Mouse (Mus musculus) heart, postnatal 0 days (tissue): ENCODE measurements at regions not wholly inside any gene's neighbourhood (a gene's known extent, or its start where the extent isn't known, plus 50 kb on each side); places are given as distances from the start of the nearest gene placed in this dataset.

Source experiments
- ATAC-seq: fragments of 200-750 bp; cut with Nextera tagmentation; 2 replicates; pipeline ENCODE4 v1.8.0; 2017; ENCODE audit warnings: low read depth, moderate number of reproducible peaks, moderate library complexity; ENCODE audit not compliant: insufficient read depth
- DNase-seq: peaks from one replicate; pipeline ENCODE4 v3.0.0-alpha.2; 2016; ENCODE audit warnings: low spot score
- H3K27ac ChIP-seq: fragments of 300-500 bp; sonication (generic); 2 replicates; pipeline ENCODE4 v1.5.1; 2014; ENCODE audit warnings: low read depth, mild to moderate bottlenecking
- H3K27me3 ChIP-seq: fragments of 300-500 bp; sonication (generic); 2 replicates; pipeline ENCODE4 v1.6.1; 2014; ENCODE audit warnings: low read length, mixed read lengths; ENCODE audit not compliant: control insufficient read depth, insufficient read depth
- H3K36me3 ChIP-seq: fragments of 300-500 bp; sonication (generic); replicated peaks from 2 replicates; pipeline ENCODE4 v1.6.1; 2014; ENCODE audit warnings: low read length, mixed read lengths; ENCODE audit not compliant: control insufficient read depth, insufficient read depth
- H3K4me1 ChIP-seq: fragments of 300-500 bp; sonication (generic); 2 replicates; pipeline ENCODE4 v1.6.1; 2014; ENCODE audit warnings: antibody characterized with exemption; ENCODE audit not compliant: control insufficient read depth, insufficient read depth
- H3K4me2 ChIP-seq: fragments of 300-500 bp; sonication (generic); 2 replicates; pipeline ENCODE4 v1.6.1; 2014; ENCODE audit warnings: low read depth, mild to moderate bottlenecking, low read length, moderate library complexity
- H3K4me3 ChIP-seq: fragments of 300-500 bp; sonication (generic); 2 replicates; pipeline ENCODE4 v1.5.1; 2014; ENCODE audit warnings: low read depth, low read length
- H3K9ac ChIP-seq: fragments of 300-500 bp; sonication (generic); replicated peaks from 2 replicates; pipeline ENCODE4 v1.6.1; 2014; ENCODE audit warnings: low read depth, low read length, mixed read lengths
- H3K9me3 ChIP-seq: fragments of 300-500 bp; sonication (generic); replicated peaks from 2 replicates; pipeline ENCODE4 v1.6.1; 2016; ENCODE audit warnings: low read length; ENCODE audit not compliant: control insufficient read depth
- CTCF ChIP-seq: IDR thresholded peaks from 2 replicates; pipeline ENCODE4 v1.5.1; 2016; ENCODE audit warnings: antibody characterized with exemption, control low read depth, low read depth
- EP300 ChIP-seq: IDR thresholded peaks from 2 replicates; pipeline ENCODE4 v1.6.1; 2016; ENCODE audit warnings: antibody characterized with exemption, low read depth
- WGBS: fragments of 180-500 bp; shearing (Covaris S2); extraction: QIAGEN DNeasy Blood & Tissue Kit; methylation state at CpG from one replicate; pipeline ENCODE4 v1.1.7; 2014; 5-methylcytosine and 5-hydroxymethylcytosine counted together

GRCm38 (mm10) chr9:43532187-43532586 is 211.6 kb upstream of the Nectin1 start:
- no peak overlapping the region for H3K4me2 ChIP-seq
- 39% methylated on average over 2 of the region's 2 CpGs for WGBS
- H3K9ac ChIP-seq = no peak overlapping the region

DNA sequence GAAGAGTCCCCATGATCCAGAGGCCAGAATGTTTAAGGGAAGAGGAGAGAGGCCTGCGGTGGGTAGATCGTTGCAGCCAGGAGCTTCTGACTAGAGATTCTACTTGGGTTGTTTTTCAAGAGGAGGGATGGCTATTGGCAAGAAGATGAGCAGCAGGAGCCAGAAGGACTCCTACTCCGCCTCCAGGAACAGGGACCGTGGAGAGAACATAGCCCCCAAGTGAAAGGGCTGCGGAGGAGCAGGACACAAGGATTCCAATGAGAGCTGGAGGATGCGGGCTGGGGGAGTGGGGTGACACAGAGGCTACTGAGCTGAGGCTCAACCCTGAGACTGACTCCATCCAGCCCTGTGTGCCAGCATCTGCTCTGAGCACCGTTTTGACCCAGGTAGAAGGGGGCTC is 207.8 kb upstream of the Nectin1 start:
- no peaks in the 10 kb centered on the region for H3K9me3 ChIP-seq
- ATAC-seq = no peak
- no peaks in the 10 kb centered on the region for H3K36me3 ChIP-seq
- H3K4me1 ChIP-seq = peaks cover 1% of the 10 kb centered on the region; the same call in 1 of the 2 replicates
- H3K4me2 ChIP-seq = no peak overlapping the region
- H3K27ac ChIP-seq = no peak overlapping the region
- no peak overlapping the region for H3K4me3 ChIP-seq
- H3K9ac ChIP-seq = no peak overlapping the region
- WGBS = 80% methylated on average over 7 of the region's 7 CpGs
- DNase-seq = no peak
- TF ChIP-seq EP300 (no peak), CTCF (no peak)
- H3K27me3 ChIP-seq = peaks cover 13% of the 10 kb centered on the region

More at GRCm38 (mm10) chr9:43532187-43532586, 211.6 kb upstream of the Nectin1 start:
- H3K4me1 ChIP-seq = no peaks in the 10 kb centered on the region
- no peak for DNase-seq
- no peaks in the 10 kb centered on the region for H3K27me3 ChIP-seq
- H3K9me3 ChIP-seq = no peaks in the 10 kb centered on the region
- H3K27ac ChIP-seq = no peak overlapping the region
- no peak for TF ChIP-seq CTCF
- no peak for TF ChIP-seq EP300
- H3K4me3 ChIP-seq = no peak overlapping the region
- H3K36me3 ChIP-seq = no peaks in the 10 kb centered on the region
- no peak for ATAC-seq

DNA sequence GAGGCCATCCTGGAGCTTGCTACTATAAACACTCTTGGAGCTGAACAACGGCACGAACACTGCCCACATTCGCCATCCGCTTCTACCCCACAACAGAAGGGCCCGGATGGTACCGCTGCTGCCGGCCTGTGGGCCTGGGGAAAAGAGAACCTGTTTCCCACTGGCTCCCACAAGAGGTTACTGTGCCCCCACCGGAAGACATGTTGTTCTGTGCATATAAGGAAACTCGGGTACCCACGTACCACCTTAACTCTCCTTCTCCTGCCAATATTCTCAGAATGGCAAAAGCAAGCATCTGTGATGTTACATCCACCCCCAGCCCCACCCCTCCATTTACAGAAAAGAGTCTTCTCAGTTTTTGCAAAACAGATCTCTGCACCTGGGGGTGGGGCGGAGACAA is 206.7 kb upstream of the Nectin1 start:
- DNase-seq (no peak), ATAC-seq (no peak)
- Histone ChIP-seq H3K9me3 (no peaks in the 10 kb centered on the region), H3K4me1 (peaks cover 3% of the 10 kb centered on the region; the same call in 1 of the 2 replicates), H3K36me3 (no peaks in the 10 kb centered on the region), H3K27ac (no peak overlapping the region), H3K4me2 (no peak overlapping the region), H3K27me3 (peaks cover 13% of the 10 kb centered on the region), H3K4me3 (no peak overlapping the region), H3K9ac (no peak overlapping the region)
- 87% methylated on average over 11 of the region's 11 CpGs for WGBS
- no peak for TF ChIP-seq EP300
- TF ChIP-seq CTCF = no peak

DNA sequence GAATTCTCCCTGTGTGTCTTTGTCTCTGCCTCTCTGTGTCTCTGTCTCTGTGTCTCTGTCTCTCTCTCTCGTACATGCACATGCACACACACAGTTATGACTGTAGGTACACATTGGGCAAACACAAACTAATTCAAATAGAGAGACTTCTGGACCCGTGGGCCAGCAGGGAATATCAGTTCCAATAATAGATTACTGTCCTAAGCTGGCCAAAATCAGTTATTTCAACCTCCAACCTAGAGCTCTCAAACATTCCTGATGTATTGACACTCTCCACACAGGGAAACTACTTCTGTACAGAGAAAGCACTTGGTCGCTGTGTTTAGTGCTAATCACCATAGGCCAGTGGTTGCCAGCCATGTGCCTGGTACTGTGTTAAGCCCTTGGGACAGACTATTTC is 203.7 kb upstream of the Nectin1 start:
- WGBS = 77% methylated on average over 3 of the region's 3 CpGs
- Histone ChIP-seq H3K9ac (no peak overlapping the region), H3K27me3 (peaks cover 17% of the 10 kb centered on the region), H3K4me3 (no peak overlapping the region), H3K9me3 (no peaks in the 10 kb centered on the region), H3K4me1 (peaks cover 4% of the 10 kb centered on the region; the same call in 1 of the 2 replicates), H3K36me3 (no peaks in the 10 kb centered on the region), H3K27ac (no peak overlapping the region), H3K4me2 (no peak overlapping the region)
- no peak for DNase-seq
- ATAC-seq = no peak
- TF ChIP-seq CTCF = no peak

DNA sequence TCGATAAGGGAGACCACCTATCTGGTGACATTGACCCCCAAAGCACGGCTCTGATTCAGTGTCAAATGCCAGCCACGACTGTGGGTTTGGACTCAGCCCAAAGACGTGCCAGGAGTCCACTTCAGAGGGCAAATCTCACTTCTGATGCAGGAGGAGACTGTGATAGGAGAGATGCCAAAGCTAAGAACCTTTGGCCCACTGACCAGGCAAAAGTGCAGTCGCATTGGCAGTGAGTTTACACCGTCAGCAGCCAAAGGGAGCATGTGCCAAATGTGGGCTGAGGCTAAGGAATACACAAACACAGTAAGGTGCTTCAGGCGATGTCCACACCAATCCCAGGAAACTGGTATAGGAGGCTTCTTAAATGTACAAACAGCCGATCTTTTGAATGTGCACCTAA is 202.6 kb upstream of the Nectin1 start:
- no peak for TF ChIP-seq CTCF
- no peak for TF ChIP-seq EP300
- Histone ChIP-seq H3K36me3 (no peaks in the 10 kb centered on the region), H3K4me2 (no peak overlapping the region), H3K4me1 (peaks cover 7% of the 10 kb centered on the region; the same call in 1 of the 2 replicates), H3K27ac (no peak overlapping the region), H3K4me3 (no peak overlapping the region), H3K9ac (no peak overlapping the region), H3K9me3 (no peaks in the 10 kb centered on the region), H3K27me3 (peaks cover 21% of the 10 kb centered on the region)
- 45% methylated on average over 8 of the region's 8 CpGs for WGBS
- ATAC-seq = no peak
- no peak for DNase-seq

DNA sequence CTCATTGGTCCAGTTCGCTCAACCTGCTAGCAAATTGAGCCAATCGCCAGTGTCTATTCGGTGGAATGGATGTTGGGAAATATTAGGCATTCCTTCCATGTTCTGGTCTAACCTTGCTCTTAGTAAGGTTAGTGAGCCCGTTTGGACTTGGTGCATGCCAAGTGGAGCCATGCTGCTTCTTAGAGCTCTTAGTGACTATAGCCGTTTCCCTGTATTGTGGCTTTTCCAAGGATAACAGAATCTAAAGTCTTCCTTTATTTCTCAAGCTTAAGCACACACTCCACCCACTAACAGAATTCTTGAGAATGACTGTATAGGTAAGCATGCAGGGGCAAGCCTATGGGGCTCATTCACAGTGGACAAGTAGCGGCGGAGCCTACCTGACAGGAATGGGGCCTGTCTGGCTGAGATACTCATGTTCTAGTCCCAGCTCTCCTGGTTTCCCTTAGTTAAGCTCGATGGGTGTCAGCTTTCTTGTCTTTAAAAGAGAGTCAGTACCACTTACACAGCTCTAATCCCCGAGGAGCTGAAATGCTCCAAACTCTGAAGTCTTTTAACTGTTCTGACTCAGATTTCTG is 201.6 kb upstream of the Nectin1 start:
- DNase-seq (no peak), ATAC-seq (no peak)
- Histone ChIP-seq H3K27me3 (peaks cover 21% of the 10 kb centered on the region), H3K4me2 (no peak overlapping the region), H3K9me3 (no peaks in the 10 kb centered on the region), H3K4me1 (peaks cover 7% of the 10 kb centered on the region; the same call in 1 of the 2 replicates), H3K36me3 (no peaks in the 10 kb centered on the region), H3K9ac (no peak overlapping the region), H3K4me3 (no peak overlapping the region), H3K27ac (no peak overlapping the region)
- WGBS = 81% methylated on average over 9 of the region's 9 CpGs
- TF ChIP-seq CTCF (no peak), EP300 (no peak)
